Mouse (Mus musculus) liver, embryonic 16.5 days (tissue): ENCODE results near the gene Hsd17b2. TPM values are rescaled to one million over a fixed set of nuclear protein-coding genes. Genes with fewer than 3 reads are reported as not detected.
"Not testable (repeated sequence)": the region's sequence is repeated elsewhere in the genome, so short reads cannot be mapped to it uniquely, and the experiment has no call there.

Source experiments
- ATAC-seq: fragments of 200-750 bp; cut with Nextera tagmentation; 2 replicates; pipeline ENCODE4 v1.8.0; 2017; ENCODE audit warnings: low read depth, mild to moderate bottlenecking, moderate number of reproducible peaks, moderate library complexity
- H3K27ac ChIP-seq: fragments of 300-500 bp; sonication (generic); 2 replicates; pipeline ENCODE4 v1.5.1; 2014; ENCODE audit warnings: mild to moderate bottlenecking, low read length
- H3K27me3 ChIP-seq: fragments of 300-500 bp; sonication (generic); 2 replicates; pipeline ENCODE4 v1.6.1; 2014; ENCODE audit warnings: low read depth, low read length, mixed read lengths; ENCODE audit not compliant: control insufficient read depth, insufficient read depth
- H3K36me3 ChIP-seq: fragments of 300-500 bp; sonication (generic); 2 replicates; pipeline ENCODE4 v1.6.1; 2014; ENCODE audit warnings: mild to moderate bottlenecking; ENCODE audit not compliant: control insufficient read depth, insufficient read depth
- H3K4me1 ChIP-seq: fragments of 300-500 bp; sonication (generic); 2 replicates; pipeline ENCODE4 v1.6.1; 2014; ENCODE audit warnings: low read depth, low read length, mixed read lengths; ENCODE audit not compliant: control insufficient read depth
- H3K4me2 ChIP-seq: fragments of 300-500 bp; sonication (generic); 2 replicates; pipeline ENCODE4 v1.6.1; 2014; ENCODE audit warnings: low read depth, low read length, mixed read lengths
- H3K4me3 ChIP-seq: fragments of 300-500 bp; sonication (generic); 2 replicates; pipeline ENCODE4 v1.5.1; 2014; ENCODE audit warnings: low read depth, mild to moderate bottlenecking, low read length
- H3K9ac ChIP-seq: fragments of 300-500 bp; sonication (generic); 2 replicates; pipeline ENCODE4 v1.6.1; 2014; ENCODE audit warnings: low read depth, low read length
- H3K9me3 ChIP-seq: fragments of 300-500 bp; sonication (generic); replicated peaks from 2 replicates; pipeline ENCODE4 v1.6.1; 2016; ENCODE audit warnings: low read length; ENCODE audit not compliant: control insufficient read depth
- WGBS: fragments of 180-500 bp; shearing (Covaris S2); extraction: QIAGEN DNeasy Blood & Tissue Kit; methylation state at CpG from one replicate; pipeline ENCODE4 v1.1.7; 2014; ENCODE audit not compliant: insufficient replicate concordance; 5-methylcytosine and 5-hydroxymethylcytosine counted together
- polyA plus RNA-seq: library from polyadenylated mRNA; unstranded; fragments of >200 nt; fragmentation: Nextera tagmentation; extraction: Ambion mirVana; gene quantifications from 2 replicates; pipeline ENCODE4 v1.2.1, GENCODE M21; 2015

Gene Hsd17b2
- polyA plus RNA-seq, 1 experiment from 2014 or later, result 90.2 TPM

- no peak for ATAC-seq
- WGBS, result 49% methylated on average over 5 of the region's 5 CpGs
These were observed 25.9 kb downstream of the Hsd17b2 start for GRCm38 (mm10) chr8:117727561-117727960.

DNA sequence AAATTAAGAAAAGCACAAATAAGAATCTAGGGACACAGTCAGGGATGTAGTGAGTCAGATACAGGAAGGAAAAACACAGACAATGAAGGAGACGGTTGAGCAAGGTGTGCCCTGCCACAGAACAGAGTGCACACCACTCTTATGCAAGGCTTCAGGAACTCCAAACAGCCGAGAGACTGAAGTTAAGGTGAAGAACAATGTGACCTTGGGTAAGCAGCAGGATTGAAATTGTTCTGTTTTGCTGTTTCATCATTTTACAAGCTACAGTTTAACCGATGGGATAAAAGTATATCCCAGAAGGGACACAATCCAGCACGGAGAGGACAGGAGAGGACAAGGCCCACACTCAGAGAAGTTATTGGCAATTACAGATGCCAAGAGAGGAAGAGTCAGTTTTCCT is 26.5 kb downstream of the Hsd17b2 start:
- Histone ChIP-seq H3K4me1 (peaks cover 4% of the 10 kb centered on the region; the same call in 1 of the 2 replicates), H3K4me3 (no peak overlapping the region), H3K27me3 (no peaks in the 10 kb centered on the region), H3K27ac (peak overlapping the region; percentile 26), H3K9ac (no peak overlapping the region), H3K36me3 (no peaks in the 10 kb centered on the region), H3K9me3 (no peaks in the 10 kb centered on the region), H3K4me2 (no peak overlapping the region)
- no peak for ATAC-seq
- WGBS, result 56% methylated on average over 4 of the region's 4 CpGs

More at GRCm38 (mm10) chr8:117727561-117727960, 25.9 kb downstream of the Hsd17b2 start:
- H3K36me3 ChIP-seq, result no peaks in the 10 kb centered on the region
- no peaks in the 10 kb centered on the region for H3K27me3 ChIP-seq
- H3K9ac ChIP-seq, result no peak overlapping the region
- H3K27ac ChIP-seq, result no peak overlapping the region
- peaks cover 4% of the 10 kb centered on the region; the same call in 1 of the 2 replicates for H3K4me1 ChIP-seq
- H3K4me3 ChIP-seq, result no peak overlapping the region
- H3K4me2 ChIP-seq, result no peak overlapping the region
- H3K9me3 ChIP-seq, result no peaks in the 10 kb centered on the region

GRCm38 (mm10) chr8:117730980-117731379 is 29.3 kb downstream of the Hsd17b2 start:
- H3K9ac ChIP-seq, result no peak overlapping the region
- 23% methylated on average over 10 of the region's 10 CpGs for WGBS
- H3K36me3 ChIP-seq, result no peaks in the 10 kb centered on the region
- H3K4me1 ChIP-seq, result peaks cover 4% of the 10 kb centered on the region; the same call in 1 of the 2 replicates
- H3K4me3 ChIP-seq, result no peak overlapping the region
- H3K9me3 ChIP-seq, result no peaks in the 10 kb centered on the region
- H3K27ac ChIP-seq, result peak overlapping the region; percentile 48
- no peaks in the 10 kb centered on the region for H3K27me3 ChIP-seq
- H3K4me2 ChIP-seq, result no peak overlapping the region
- peak; percentile 77 for ATAC-seq

DNA sequence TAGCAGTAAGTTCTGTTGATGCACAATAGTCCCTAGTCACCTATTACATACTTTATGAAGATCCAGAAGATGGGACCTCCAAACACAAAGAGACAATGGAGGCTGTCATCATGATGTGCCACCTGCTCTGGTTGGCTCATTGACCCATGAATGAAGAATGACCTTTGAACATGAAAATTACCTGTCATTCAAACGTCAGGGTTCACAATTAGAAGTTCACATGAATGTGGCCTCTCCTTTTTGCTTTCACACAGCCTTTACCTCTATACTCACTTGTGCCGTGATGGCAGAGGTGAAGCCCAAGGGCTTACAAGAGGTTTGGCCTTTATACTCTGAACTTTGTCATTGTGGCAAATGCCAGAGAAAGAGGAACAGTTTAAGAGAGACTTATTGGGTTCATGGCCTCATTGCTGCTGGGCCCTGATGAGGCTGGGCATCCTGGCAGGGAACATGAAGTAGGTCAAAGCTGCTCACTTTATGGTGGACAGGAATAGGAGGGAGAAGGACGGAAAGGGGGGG is 35.0 kb downstream of the Hsd17b2 start:
- 47% methylated on average over 3 of the region's 3 CpGs for WGBS

GRCm38 (mm10) chr8:117738206-117738605 is 36.5 kb downstream of the Hsd17b2 start:
- 81% methylated on average over 1 of the region's 1 CpGs for WGBS
- not testable (repeated sequence) for ATAC-seq, H3K9ac ChIP-seq, H3K4me3 ChIP-seq, H3K36me3 ChIP-seq, H3K4me2 ChIP-seq, H3K4me1 ChIP-seq, H3K9me3 ChIP-seq, H3K27me3 ChIP-seq, H3K27ac ChIP-seq

More for the DNA sequence above, 35.0 kb downstream of the Hsd17b2 start:
- H3K4me3 ChIP-seq, result no peak overlapping the region
- no peaks in the 10 kb centered on the region for H3K9me3 ChIP-seq
- H3K4me1 ChIP-seq, result no peaks in the 10 kb centered on the region
- no peaks in the 10 kb centered on the region for H3K27me3 ChIP-seq
- no peak overlapping the region for H3K9ac ChIP-seq
- no peaks in the 10 kb centered on the region for H3K36me3 ChIP-seq
- no peak overlapping the region for H3K4me2 ChIP-seq
- H3K27ac ChIP-seq, result no peak overlapping the region
- no peak for ATAC-seq

DNA sequence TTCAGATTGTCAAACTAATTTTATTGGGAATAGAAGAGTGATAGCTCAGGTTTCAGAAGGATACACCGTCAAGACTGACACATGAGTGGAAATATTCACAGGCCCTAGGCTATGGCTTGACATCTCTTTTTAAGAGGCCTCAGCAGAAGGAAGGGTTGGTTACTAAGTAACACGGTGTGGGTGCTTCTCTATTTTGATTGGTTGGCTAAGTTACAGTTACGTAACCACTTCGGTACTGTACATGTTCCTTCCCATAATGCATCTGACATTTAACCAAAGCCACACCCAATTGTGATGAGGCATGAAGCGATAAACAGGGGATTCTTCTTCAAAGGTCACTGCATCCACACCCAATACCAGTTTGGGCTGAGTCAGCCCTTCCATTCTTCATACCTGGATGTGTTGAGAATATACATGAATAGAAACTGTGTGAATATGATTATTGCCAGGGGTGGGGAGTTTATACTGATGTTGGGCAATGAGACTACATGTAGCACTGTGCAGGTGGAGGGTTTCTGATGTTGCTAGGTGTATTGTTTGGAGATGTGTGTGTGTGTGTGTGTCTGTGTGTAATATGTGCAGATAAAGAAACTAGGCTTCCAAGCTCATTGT is 38.8 kb downstream of the Hsd17b2 start:
- 56% methylated on average over 5 of the region's 5 CpGs for WGBS
- no peak overlapping the region for H3K4me2 ChIP-seq
- peak; percentile 5; the same call in 1 of the 2 replicates for ATAC-seq
- H3K9ac ChIP-seq, result no peak overlapping the region
- no peak overlapping the region for H3K27ac ChIP-seq
- H3K9me3 ChIP-seq, result no peaks in the 10 kb centered on the region
- no peaks in the 10 kb centered on the region for H3K36me3 ChIP-seq
- no peak overlapping the region for H3K4me3 ChIP-seq
- no peaks in the 10 kb centered on the region for H3K27me3 ChIP-seq
- H3K4me1 ChIP-seq, result no peaks in the 10 kb centered on the region

DNA sequence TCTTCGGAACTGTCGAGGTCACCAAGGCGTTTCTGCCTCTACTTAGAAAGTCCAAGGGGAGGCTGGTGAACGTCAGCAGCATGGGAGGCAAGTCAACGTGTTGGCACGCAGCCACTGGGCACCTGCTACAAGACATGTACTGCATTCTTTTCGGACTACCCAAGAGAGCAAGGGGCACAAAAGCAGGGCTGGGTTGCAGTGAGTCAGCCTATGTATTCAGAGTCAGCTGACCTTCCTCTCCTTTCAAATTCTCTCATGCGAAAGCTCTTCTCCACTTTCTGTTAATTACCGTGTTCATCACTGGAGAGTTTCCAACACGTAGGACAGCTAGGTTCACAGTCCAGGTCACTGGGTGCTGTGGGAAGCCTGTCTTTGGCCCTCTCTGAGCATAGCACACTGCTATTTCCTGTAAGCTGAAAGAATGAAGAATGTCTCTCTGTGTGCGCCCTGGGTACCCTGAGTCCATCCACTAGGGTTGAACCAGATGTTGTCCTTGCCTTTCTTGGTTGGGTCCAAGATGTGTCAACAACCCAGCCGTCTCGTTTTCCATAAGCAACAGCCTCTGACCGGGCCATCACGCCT is 40.8 kb downstream of the Hsd17b2 start:
- Histone ChIP-seq H3K27me3 (no peaks in the 10 kb centered on the region), H3K4me1 (peaks cover 3% of the 10 kb centered on the region; the same call in 1 of the 2 replicates), H3K27ac (no peak overlapping the region), H3K9ac (no peak overlapping the region), H3K4me2 (no peak overlapping the region), H3K9me3 (no peaks in the 10 kb centered on the region), H3K36me3 (no peaks in the 10 kb centered on the region), H3K4me3 (no peak overlapping the region)
- peak; percentile 45 for ATAC-seq
- 60% methylated on average over 15 of the region's 15 CpGs for WGBS

GRCm38 (mm10) chr8:117746651-117747050 is 44.9 kb downstream of the Hsd17b2 start:
- H3K4me1 ChIP-seq, result peaks cover 3% of the 10 kb centered on the region; the same call in 1 of the 2 replicates
- H3K9ac ChIP-seq, result no peak overlapping the region
- no peak overlapping the region for H3K4me3 ChIP-seq
- peak overlapping the region; percentile 63 for H3K27ac ChIP-seq
- H3K36me3 ChIP-seq, result no peaks in the 10 kb centered on the region
- ATAC-seq, result peak; percentile 50
- no peak overlapping the region for H3K4me2 ChIP-seq
- H3K27me3 ChIP-seq, result no peaks in the 10 kb centered on the region
- WGBS, result 64% methylated on average over 5 of the region's 5 CpGs
- no peaks in the 10 kb centered on the region for H3K9me3 ChIP-seq

DNA sequence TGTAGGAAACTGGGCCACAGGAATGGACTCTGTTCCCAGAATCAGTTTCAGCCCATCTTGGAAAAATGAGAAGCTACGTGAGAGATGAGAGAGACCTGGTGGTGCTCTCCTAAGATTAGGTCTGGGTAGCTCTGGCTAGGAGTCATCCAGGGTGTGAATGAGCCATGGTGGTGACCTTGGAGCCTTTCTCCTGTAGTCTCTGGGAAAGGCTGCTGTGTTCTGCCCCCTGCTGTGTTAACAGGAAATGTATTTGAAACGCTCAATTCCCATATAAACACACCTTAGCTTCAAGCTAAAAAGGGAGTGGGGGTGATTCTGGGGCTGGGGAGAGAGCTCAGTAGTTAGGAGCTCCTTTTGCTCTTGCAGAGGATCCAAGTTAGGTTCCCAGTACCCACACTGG is 45.7 kb downstream of the Hsd17b2 start:
- no peak overlapping the region for H3K4me3 ChIP-seq
- ATAC-seq, result no peak

More for the DNA sequence above, 45.7 kb downstream of the Hsd17b2 start:
- Histone ChIP-seq H3K9me3 (no peaks in the 10 kb centered on the region), H3K4me1 (peaks cover 3% of the 10 kb centered on the region; the same call in 1 of the 2 replicates), H3K9ac (no peak overlapping the region), H3K27ac (no peak overlapping the region; the same call in 1 of the 2 replicates), H3K27me3 (no peaks in the 10 kb centered on the region), H3K36me3 (no peaks in the 10 kb centered on the region), H3K4me2 (no peak overlapping the region)
- 27% methylated on average over 2 of the region's 2 CpGs for WGBS
